Mouse (Mus musculus) olfactory bulb, adult 2 months (tissue): ENCODE data around the gene Abo. TPM values are rescaled to one million over a fixed set of nuclear protein-coding genes. Genes with fewer than 3 reads are reported as not detected.
"Not testable (repeated sequence)": the region's sequence is repeated elsewhere in the genome, so short reads cannot be mapped to it uniquely, and the experiment has no call there.

Experiments used
- H3K27ac ChIP-seq: fragments of 200-500 bp; 2 replicates; pipeline ENCODE4 v1.5.1; 2012; ENCODE audit warnings: low read depth, low read length; ENCODE audit not compliant: insufficient read depth
- H3K4me1 ChIP-seq: fragments of 200-500 bp; 2 replicates; pipeline ENCODE4 v1.6.1; 2012; ENCODE audit warnings: low read length; ENCODE audit not compliant: control insufficient read depth, insufficient read depth
- H3K4me3 ChIP-seq: fragments of 200-500 bp; 2 replicates; pipeline ENCODE4 v1.5.1; 2012; ENCODE audit warnings: mild to moderate bottlenecking, low read depth, low read length, moderate library complexity; ENCODE audit not compliant: insufficient read depth
- CTCF ChIP-seq: fragments of 200-500 bp; IDR thresholded peaks from 2 replicates; pipeline ENCODE4 v1.5.1; 2012; ENCODE audit warnings: low read depth, mild to moderate bottlenecking, low read length, moderate library complexity; ENCODE audit not compliant: insufficient read depth
- POLR2A ChIP-seq: fragments of 200-500 bp; IDR thresholded peaks from 2 replicates; pipeline ENCODE4 v1.6.1; 2012; ENCODE audit warnings: mild to moderate bottlenecking, low read depth, low read length, moderate library complexity; ENCODE audit not compliant: insufficient read depth
- WGBS: fragments of 180-500 bp; shearing (Covaris S2); methylation state at CpG from one replicate; pipeline ENCODE4 v1.1.7; 2018; 5-methylcytosine and 5-hydroxymethylcytosine counted together
- polyA plus RNA-seq: library from polyadenylated mRNA; stranded (reverse); fragments of >200 nt; gene quantifications from 2 replicates; pipeline ENCODE4 v1.2.4, GENCODE M21; 2012; ENCODE audit warnings: low replicate concordance; ENCODE audit not compliant: missing spikeins, insufficient read depth, insufficient read length

Abo gene
- polyA plus RNA-seq, 1 experiment, result not detected

DNA sequence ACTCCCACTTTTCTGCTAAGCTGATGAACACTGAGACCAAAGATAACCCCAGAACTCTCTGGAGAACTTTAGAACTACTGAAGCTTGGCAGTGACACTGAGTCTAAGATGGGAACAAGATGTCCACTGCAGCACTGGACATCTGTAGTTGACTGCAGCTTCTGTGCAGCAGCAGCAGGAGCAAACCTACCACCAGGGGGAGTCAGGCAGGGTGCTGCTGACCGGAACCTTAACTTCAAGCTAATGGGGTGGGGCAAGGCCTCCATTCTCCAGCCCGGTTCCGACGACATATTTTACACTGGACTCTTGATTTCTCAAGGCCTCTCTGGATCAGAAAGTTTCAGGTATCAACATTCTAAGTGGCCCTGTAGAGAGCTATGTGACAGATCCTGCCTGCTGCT lies 42.3 kb upstream of the Abo start:
- TF ChIP-seq CTCF (peak; percentile 59), POLR2A (no peak)
- no peak overlapping the region for H3K4me3 ChIP-seq
- 35% methylated on average over 4 of the region's 4 CpGs for WGBS
- peaks cover 21% of the 10 kb centered on the region for H3K4me1 ChIP-seq
- H3K27ac ChIP-seq, result no peak overlapping the region

DNA sequence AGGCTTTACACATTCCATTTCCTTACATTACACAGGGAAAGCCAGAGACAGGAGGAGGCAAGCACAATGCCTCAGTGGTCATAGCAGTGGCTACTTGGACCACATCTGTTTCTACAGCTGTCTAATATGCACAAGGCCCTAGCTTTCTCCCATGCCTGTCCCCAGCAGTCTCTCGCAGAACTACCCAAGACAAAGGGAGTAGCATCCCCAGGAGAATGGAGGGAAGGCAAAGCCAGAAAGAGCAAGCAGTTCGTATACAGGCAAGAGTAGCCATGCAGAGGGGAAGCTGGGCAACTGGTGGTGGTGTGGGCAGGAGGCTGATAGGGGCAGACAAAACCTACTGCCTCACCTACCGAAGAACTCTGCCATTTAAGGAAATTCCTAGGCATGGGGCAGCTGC lies 41.7 kb upstream of the Abo start:
- H3K4me3 ChIP-seq, result no peak overlapping the region
- peaks cover 15% of the 10 kb centered on the region for H3K4me1 ChIP-seq
- 90% methylated on average over 3 of the region's 3 CpGs for WGBS
- H3K27ac ChIP-seq, result no peak overlapping the region
- TF ChIP-seq CTCF (no peak), POLR2A (no peak)

- 93% methylated on average over 2 of the region's 2 CpGs for WGBS
- H3K27ac ChIP-seq, result no peak overlapping the region
- no peak overlapping the region for H3K4me3 ChIP-seq
- peaks cover 15% of the 10 kb centered on the region for H3K4me1 ChIP-seq
- TF ChIP-seq POLR2A, result no peak
- no peak for TF ChIP-seq CTCF
These were observed 41.2 kb upstream of the Abo start for GRCm38 (mm10) chr2:26905936-26906335.

DNA sequence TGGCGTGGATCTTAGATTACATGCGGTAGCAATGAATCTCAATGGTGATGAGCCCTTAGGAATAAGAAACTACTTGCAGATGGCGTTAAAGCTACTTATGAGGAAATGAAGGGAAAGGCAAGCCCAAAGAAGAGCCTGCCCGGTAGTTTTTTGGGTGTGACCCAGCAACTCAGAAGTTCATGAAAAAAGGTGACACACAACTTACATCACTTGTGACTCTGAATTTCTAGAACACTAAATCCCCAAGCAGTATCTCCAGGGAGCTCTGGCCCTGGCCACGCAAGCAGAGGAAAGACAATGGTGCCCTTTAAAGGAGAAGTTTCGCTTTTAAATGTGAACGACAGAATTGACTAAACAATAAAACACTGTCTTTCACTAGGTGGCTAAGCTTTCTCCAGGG lies 38.5 kb upstream of the Abo start:
- WGBS, result 5% methylated on average over 7 of the region's 7 CpGs
- TF ChIP-seq POLR2A (no peak), CTCF (no peak)

DNA sequence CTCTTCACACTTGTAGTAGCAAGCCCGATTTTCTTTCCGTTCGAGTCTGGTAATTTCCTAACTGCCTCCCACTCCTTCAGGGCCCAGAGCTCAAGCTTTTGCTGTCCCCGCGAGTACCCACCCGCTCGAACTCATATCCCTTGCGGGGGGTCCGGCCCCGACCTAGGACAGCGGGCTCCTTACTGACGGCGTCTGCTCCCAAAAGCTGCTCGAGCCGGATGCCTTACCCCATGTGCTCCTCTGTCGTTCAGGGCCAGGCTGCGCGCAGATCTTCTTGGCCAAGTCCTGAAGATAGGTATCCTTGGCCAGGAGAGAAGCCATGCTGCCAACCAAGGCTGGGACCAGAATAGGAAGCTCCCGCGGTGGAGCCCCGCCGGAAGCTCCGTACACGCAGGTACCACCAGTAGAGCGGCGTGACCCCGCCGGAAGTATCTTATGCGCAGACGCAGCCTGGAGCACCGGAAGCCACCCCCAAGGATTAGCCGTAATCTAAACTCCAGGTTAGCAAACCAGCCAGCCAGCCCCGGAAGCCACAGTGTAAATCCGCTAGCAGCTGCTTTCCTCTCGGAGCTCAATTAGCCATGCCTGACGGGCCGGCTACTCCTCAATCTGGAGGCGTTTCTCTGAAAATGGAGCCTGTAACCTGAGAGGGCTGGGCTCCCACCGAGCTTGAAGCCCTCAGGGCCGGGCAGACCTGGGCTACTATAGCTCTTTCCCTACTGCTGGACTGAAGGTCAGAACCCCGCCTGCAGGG lies 37.9 kb upstream of the Abo start, which contains the start of gene Surf6:
Gene Surf6, minus strand, starts transcription at position 413 of the 754 bp plus-strand sequence.
- Histone ChIP-seq H3K4me1 (peaks cover 4% of the 10 kb centered on the region), H3K4me3 (peak within 1 kb of the TSS; percentile 90), H3K27ac (peak within 1 kb of the TSS; percentile 82)
- WGBS, result under 1% methylated on average over 41 of the region's 41 CpGs
- TF ChIP-seq POLR2A (peak; percentile 38; the same call in 1 of the 2 replicates), CTCF (no peak)

More for the DNA sequence above, 38.5 kb upstream of the Abo start:
- Histone ChIP-seq H3K4me3 (peak overlapping the region; percentile 90), H3K4me1 (peaks cover 7% of the 10 kb centered on the region), H3K27ac (peak overlapping the region; percentile 82)

- Histone ChIP-seq H3K27ac (no peak overlapping the region), H3K4me1 (peaks cover 3% of the 10 kb centered on the region), H3K4me3 (peak overlapping the region; percentile 90)
- TF ChIP-seq CTCF, result no peak
- TF ChIP-seq POLR2A, result no peak
- WGBS, result 10% methylated on average over 7 of the region's 7 CpGs
These were observed 37.1 kb upstream of the Abo start for GRCm38 (mm10) chr2:26901834-26902400.

GRCm38 (mm10) chr2:26900731-26901130 lies 36.0 kb upstream of the Abo start:
- TF ChIP-seq CTCF, result no peak
- no peak for TF ChIP-seq POLR2A
- WGBS, result 60% methylated on average over 1 of the region's 1 CpGs

DNA sequence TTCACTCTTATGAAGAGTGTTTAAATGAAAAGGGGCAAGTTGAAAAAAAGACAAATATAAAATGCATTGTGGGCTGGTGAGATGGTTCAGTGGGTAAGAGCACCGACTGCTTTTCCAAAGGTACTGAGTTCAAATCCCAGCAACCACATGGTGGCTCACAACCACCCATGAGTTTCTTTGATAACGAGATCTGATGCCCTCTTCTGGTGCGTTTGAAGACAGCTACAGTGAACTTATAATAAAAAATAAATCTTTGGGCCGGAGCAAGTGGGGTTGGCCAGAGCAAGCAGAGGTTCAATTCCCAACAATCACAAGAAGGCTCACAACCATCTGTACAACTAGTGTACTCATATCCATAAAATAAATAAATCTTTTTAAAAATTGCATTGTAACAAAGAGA lies 31.1 kb upstream of the Abo start:
- no peaks in the 10 kb centered on the region for H3K4me1 ChIP-seq
- H3K4me3 ChIP-seq, result no peak overlapping the region
- WGBS, result 88% methylated on average over 4 of the region's 4 CpGs
- TF ChIP-seq POLR2A (no peak), CTCF (no peak)
- no peak overlapping the region for H3K27ac ChIP-seq

More at GRCm38 (mm10) chr2:26900731-26901130, 36.0 kb upstream of the Abo start:
- no peak overlapping the region for H3K4me3 ChIP-seq
- peaks cover 3% of the 10 kb centered on the region for H3K4me1 ChIP-seq
- no peak overlapping the region for H3K27ac ChIP-seq

- 46% methylated on average over 4 of the region's 4 CpGs for WGBS
- not testable (repeated sequence) for H3K4me3 ChIP-seq, H3K4me1 ChIP-seq, H3K27ac ChIP-seq
These were observed 21.4 kb upstream of the Abo start for GRCm38 (mm10) chr2:26886170-26886569.

DNA sequence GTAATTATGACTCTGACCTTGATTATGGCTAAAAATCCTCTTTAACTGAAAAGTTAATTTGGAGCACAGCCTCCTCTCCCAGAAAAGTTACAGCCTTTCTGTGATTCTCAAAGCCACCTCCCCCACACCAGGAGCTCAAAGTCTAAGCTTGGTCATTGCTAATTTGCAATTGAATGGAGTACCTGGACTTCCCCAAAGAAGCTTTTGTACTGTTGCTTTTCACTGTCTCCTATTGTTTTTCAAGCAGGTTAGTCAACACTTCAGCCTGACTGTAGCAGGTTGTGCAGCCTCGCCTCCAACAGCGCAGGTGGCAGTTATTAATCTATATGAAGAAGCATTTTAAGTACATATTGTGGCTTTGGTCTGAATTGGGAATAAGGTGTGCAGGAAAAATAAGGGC lies 20.8 kb upstream of the Abo start:
- not testable (repeated sequence) for H3K4me1 ChIP-seq, H3K27ac ChIP-seq, H3K4me3 ChIP-seq
- 69% methylated on average over 2 of the region's 2 CpGs for WGBS
